Mouse (Mus musculus) granulocyte monocyte progenitor cell, adult 5-6 weeks (primary cell): ENCODE data around the gene Gm42688. TPM values are rescaled to one million over a fixed set of nuclear protein-coding genes. Genes with fewer than 3 reads are reported as not detected.

Source experiments
- ATAC-seq: replicated peaks from 2 replicates; pipeline ENCODE4 v1.8.0; 2016; ENCODE audit warnings: mild to moderate bottlenecking, moderate TSS enrichment, inconsistent platforms; ENCODE audit not compliant: poor library complexity, severe bottlenecking
- total RNA-seq, 2 experiments: library from RNA; stranded (forward) in 1 of 2; stranded (reverse) in 1 of 2; fragments of 200-712, 200-1000 nt in 1 of 2; fragments of >200 nt in 1 of 2; fragmentation: Nextera tagmentation in 1 of 2; gene quantifications; 2 replicates each; pipeline ENCODE4 v1.2.3; 2014 to 2017

Gm42688 gene
- total RNA-seq, 2 experiments from 2014 or later, result 2.0 to 2.6 TPM

GRCm38 (mm10) chr6:83083497-83083896, 17.9 kb upstream of the Gm42688 start:
- no peak for ATAC-seq

DNA sequence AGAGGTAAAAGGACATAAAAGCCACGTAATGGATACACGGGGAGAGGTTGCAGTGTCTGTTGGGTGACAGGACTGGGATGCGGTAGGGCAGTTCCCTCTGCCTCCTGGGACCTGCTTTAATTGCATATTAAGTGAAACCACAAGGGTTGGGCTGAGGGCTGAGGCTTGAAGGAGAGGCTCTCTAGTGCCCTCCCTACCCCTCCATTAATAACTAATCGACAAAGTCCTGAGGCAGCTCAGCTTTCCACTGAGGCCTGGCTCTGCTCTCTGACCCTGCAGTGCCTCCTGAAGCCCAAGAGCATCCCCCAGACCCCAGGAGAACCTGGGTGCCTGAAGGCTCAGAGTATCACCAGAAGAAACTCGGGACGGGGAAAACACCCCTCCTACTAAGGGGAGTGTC, 16.9 kb upstream of the Gm42688 start:
- ATAC-seq, result no peak

DNA sequence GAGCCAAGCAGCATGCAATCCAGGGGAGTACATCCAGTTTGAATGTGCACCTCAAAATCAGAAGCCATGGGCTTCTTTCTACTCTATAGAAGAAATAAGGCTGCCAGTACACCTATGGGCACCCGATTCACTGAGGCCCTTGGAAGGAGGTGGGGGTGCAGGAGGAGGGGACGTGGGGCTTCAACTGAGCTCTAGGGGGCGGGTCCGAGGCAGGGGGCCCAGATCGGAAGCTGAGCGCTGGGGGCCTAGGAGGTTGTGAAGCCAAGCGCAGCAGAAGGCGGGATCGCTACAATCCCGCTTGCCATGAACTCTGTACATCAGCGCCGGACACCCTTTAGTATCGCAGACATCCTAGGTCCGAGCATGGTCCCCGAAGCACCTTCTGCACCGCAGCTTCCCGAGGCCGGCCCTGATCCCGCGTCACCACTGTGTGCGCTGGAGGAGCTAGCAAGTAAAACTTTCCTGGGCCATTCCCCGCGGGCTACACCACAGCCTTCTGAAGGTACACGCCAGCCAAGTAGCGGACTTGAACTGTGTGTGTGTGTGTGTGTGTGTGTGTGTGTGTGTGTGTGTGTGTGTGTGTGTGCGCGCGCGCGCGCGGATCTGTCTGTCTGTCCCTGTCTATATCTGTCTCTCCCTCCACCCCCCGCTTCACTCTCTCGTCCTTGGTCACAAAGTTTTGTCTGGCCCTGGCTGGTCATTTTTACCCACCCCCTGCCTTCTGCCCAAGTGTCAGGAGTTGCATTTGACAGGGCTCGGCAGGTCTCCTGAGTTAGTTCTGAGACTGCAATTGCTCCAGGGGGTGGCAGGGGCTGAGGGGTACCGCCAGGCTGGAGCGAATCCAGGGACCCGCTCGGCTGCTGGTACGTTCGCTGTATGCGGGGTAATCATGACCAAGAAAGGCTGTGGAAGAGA, 15.0 kb upstream of the Gm42688 start, which contains the start of gene Lbx2:
TSS of gene Lbx2 (plus strand) at position 247 of the 915 bp plus-strand sequence.
- ATAC-seq, result peak; percentile 48

- ATAC-seq, result 0 out of 2 replicates have a peak, but pooled peaks have one; percentile 6
These were observed 14.1 kb upstream of the Gm42688 start for GRCm38 (mm10) chr6:83087205-83087925.

GRCm38 (mm10) chr6:83087926-83088260, 13.5 kb upstream of the Gm42688 start:
- ATAC-seq, result no peak

GRCm38 (mm10) chr6:83092416-83093127, 8.8 kb upstream of the Gm42688 start:
- ATAC-seq, result no peak

DNA sequence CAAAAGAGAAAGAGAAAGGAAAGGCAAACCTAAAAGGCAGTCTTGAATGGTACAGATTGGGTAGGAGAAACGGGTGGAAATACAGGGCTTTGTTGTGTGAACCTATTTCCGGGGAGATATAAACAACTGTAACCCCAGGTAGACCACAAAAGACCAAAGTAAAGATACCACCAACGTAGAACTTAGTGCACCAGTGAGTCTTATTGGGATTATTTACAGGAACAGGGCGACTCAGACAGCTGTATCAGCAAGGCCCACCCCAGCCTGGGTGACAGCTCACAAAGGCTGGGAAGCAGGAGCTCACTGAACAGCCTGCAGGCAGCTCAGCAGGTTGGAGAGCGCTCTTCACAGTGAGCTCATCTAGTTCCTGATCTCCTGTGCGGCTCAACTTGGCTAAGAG, 5.4 kb upstream of the Gm42688 start:
- ATAC-seq, result no peak

DNA sequence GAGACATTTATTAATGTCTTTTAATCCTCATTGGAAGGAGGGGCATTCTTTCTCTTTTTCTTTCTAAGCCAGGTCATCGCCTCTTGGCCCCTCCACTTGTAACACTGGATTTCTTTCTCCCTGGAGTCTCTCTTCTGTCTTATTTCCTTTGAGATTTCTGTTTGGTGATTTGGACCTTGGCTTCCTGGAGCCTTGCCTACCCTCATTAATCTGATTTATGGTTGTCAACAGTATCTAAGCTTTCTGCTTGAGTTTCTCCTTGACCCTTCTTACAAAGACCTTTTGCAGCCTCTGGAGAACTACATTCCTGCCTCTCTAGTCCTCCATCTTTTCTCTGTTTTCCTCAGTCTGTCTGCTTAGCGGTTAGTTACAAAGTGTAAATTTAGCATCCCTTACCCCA, 3.0 kb upstream of the Gm42688 start:
- no peak for ATAC-seq

GRCm38 (mm10) chr6:83101688-83102556, 505 bp downstream of the Gm42688 start:
- peak; percentile 74 for ATAC-seq

DNA sequence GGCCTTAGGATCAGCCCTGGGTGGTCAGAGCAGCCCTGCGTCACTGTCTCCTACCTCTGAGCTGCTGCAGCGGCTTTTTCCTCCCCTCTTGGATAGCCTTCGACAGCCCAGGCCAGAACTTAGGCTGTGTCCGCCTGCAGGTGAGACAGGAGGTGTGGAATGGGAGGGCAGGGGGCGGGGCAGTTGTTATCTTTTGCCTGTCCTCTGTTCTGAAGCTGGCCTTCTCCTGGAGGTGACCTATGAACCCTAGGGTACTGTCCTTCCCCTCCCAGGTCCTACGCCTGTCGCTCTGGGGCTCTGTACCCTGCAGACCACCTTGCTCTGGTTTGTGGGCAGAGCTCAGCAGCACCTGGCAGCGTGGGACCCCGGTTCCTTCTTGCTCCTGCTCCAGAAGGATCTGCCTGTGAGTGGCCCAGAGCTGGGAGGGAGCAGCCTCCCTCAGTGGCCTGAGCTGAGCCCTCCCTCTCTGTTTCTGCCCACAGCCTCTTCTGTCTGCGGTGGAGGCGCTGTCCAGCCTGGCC, 1.8 kb downstream of the Gm42688 start:
- no peak for ATAC-seq

DNA sequence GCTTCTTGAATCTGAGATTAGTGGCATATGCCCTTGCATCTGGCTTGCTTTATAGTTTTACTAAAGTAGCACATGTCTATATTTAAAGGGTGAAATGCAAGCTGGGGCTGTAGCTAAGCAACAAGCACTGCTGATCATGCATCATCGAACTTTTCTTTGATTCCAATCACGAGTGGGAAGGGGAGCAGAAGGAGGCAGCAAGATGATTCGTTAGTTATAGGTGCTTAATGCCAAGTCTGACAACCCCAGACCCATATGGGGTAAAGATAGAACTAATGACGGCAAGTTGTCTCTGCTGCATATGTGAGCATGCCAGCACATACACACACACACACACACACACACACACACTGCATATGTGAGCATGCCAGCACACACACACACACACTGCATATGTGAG, 2.7 kb downstream of the Gm42688 start:
- no peak for ATAC-seq

DNA sequence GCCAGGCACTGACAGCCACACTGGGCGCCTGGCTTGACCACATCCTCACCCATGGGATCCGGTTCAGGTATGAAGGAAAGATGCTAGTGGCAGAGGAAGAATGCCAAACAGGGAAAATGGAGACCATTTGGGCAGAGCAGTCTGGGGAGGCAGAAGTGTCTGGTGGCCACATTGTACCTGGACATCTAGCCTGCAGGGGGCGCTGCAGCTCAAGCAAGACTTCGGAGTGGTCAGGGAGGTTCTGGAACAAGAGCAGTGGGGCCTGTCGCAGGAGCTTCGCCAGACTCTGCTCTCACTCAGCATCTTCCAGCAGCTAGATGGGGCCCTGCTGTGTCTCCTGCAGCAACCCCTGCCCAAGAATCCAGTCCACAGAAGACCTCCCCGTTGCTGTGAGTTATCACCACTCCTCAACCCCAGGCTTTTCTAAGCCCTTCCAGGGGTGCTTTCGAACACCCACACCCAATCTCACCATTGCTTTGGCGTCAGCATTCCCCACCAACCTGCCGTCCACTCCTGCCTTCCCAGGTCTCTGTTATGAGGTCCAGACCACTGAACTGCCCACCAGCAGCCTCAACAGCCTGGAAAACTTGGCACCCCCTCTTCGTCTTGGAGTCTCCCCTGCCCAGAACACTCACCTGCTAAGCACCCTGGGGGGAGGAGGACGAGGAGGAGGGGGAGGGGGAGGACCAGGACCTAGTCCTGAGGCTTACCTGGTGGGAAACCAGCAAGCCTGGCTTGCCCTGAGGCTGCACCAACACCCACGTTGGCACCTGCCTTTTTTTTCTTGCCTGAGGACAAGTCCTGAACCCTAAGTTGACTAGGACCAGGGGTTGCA, 6.4 kb downstream of the Gm42688 start:
- peak; percentile 82 for ATAC-seq

GRCm38 (mm10) chr6:83108762-83109668, 7.6 kb downstream of the Gm42688 start, which contains the start of gene Mrpl53:
Mrpl53 (plus strand) TSS chr6:83109040.
- peak; percentile 81 for ATAC-seq

DNA sequence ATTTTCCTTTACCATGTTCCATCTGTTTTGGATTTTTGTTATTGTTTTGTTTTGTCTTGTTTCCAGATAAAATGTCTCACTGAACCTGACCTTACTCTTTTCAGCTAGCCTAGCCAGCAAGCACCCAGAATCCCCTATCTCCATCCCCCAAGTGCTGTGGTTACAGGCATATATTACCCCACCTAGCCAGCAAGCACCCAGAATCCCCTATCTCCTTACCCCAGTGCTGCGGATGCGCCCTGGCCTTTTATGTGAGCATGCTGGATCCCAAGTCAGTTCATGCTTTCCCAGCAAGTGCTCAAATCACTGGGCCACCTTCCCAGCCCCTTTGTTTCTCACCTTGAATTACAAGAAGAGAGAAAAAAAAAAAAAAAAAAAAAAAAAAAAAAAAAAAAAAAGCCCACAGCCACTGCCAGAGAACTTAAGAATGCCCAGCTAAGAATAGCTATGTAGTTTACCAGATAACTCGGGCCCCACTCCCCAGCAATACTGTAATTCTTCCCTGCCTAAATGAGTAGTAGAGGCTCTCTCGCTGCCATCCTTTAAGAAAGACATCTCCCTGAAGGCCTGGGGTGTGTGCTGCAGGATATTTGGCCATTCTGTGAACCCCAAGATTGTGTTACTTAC, 10.2 kb downstream of the Gm42688 start:
- no peak for ATAC-seq

DNA sequence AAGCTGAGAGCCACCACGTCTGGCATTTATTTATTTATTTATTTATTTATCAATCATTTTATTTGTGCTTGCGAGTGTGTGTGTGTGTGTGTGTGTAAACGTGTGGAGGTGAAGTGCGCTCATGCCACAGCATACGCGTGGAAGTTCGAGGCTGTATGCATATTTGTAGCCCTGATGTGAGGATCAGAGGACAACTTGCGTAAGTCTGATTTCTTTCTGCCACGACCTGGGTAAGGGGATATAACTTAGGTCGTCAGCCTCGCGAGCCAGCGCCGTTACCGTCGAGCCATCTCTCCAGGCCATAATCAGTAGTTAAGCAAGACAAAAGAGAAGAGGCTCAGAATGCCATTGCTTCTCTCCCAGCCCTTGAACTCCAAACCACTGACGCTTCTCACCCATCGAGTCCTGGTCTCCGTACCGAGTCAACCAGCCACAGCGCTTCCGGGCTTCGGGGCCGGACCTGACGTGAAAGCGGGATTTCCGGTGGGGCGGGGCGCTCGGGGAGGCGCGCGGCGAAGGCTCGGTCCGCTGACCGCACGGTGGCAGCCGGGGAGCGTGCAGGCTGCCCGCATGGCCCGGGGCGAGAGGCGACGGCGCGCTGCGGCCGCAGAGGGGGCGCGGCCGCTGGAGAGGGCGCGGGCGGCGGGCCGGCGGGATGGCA, 13.7 kb downstream of the Gm42688 start, which contains the start of gene Mogs:
TSS of gene Mogs (plus strand) at position 486 of the 661 bp plus-strand sequence.
- peak; percentile 91 for ATAC-seq

- peak; percentile 5; the same call in 1 of the 2 replicates for ATAC-seq
These were observed 14.4 kb downstream of the Gm42688 start for GRCm38 (mm10) chr6:83115682-83116372.
